Mouse (Mus musculus): ENCODE results near the gene Gm7544.
"Not testable (repeated sequence)": the region's sequence is repeated elsewhere in the genome, so short reads cannot be mapped to it uniquely, and the experiment has no call there.

- not testable (repeated sequence) for TF ChIP-seq CTCF (IDR thresholded peaks at IDR 0.05; ENCODE audit: borderline replicate concordance, extremely low read depth, insufficient read depth, insufficient read length); POLR2A (IDR thresholded peaks at IDR 0.05; ENCODE audit: borderline replicate concordance, extremely low read depth, insufficient read depth, insufficient read length, poor library complexity, severe bottlenecking)
These were observed 12.5 kb downstream of the Gm7544 start, which contains the start of gene A030003K21Rik for GRCm38 (mm10) chr1:82943295-82943694.
